8 mouse cellular contexts compared by ENCODE assay signal in the genomic region with DNA sequence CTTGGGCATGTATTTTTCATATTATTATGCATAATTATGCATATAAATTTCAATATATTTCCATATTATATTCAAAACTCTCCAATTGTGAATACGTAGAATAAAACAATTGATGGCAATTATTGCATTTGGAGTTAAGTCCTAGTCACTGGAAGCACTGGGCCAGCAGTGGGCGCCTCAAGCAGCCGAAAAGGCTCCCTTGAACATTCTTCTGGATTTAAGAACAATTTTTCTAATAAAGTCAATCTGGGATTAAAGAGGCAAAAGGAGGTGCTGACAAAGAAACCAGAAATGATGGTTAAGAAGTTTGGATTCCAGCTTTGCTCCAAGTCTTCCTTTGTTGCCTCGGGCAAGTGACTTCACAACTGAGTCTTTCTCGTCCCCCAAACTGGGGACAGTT.
DNase-seq lines count a peak whose midpoint lies in the region; ATAC-seq and TF ChIP-seq lines count a peak whose summit lies in the region.

No protein-coding gene starts in this region.

- no peak overlapping the region for H3K4me3 ChIP-seq in heart, adult 2 months
- H3K4me3 ChIP-seq in heart, embryonic 11.5 days (ENCODE audit: low read depth, low read length), result no peak overlapping the region
- H3K4me3 ChIP-seq in MEL (ENCODE audit: control insufficient read depth in 1 of 2, insufficient read depth in 1 of 2, low read depth in 2 of 2, low read length in 2 of 2), result no peak overlapping the region
- no peak overlapping the region for H3K4me3 ChIP-seq in embryonic facial prominence, embryonic 14.5 days (ENCODE audit: low read depth, low read length)

- H3K9ac ChIP-seq in heart, adult 2 months (ENCODE audit: low read depth, low read length), result no peak overlapping the region
- H3K9ac ChIP-seq in heart, embryonic 11.5 days (ENCODE audit: low read depth, low read length), result no peak overlapping the region
- no peak overlapping the region for H3K9ac ChIP-seq in MEL (ENCODE audit: control insufficient read depth, low read depth, low read length, poor library complexity, severe bottlenecking)
- no peak overlapping the region for H3K9ac ChIP-seq in embryonic facial prominence, embryonic 14.5 days (ENCODE audit: low read depth, low read length)

- no peak overlapping the region for H3K4me2 ChIP-seq in heart, embryonic 11.5 days
- no peak overlapping the region for H3K4me2 ChIP-seq in embryonic facial prominence, embryonic 14.5 days (ENCODE audit: low read depth, low read length)

- no peaks in the 10 kb centered on the region for H3K4me1 ChIP-seq in heart, adult 2 months (ENCODE audit: control insufficient read depth, insufficient read depth, low read length)
- H3K4me1 ChIP-seq in heart, embryonic 11.5 days (ENCODE audit: control insufficient read depth, insufficient read depth, low read length), result no peaks in the 10 kb centered on the region; the same call in 1 of the 2 replicates
- no peaks in the 10 kb centered on the region for H3K4me1 ChIP-seq in MEL (ENCODE audit: control insufficient read depth in 1 of 2, insufficient read depth in 2 of 2, low read length in 2 of 2)
- peaks cover 21% of the 10 kb centered on the region for H3K4me1 ChIP-seq in embryonic facial prominence, embryonic 14.5 days (ENCODE audit: control insufficient read depth, insufficient read depth, low read length)

- TF ChIP-seq EP300 in heart, adult 2 months (IDR thresholded peaks at IDR 0.05; ENCODE audit: insufficient read depth, low read depth, low read length), result no peak
- no peak for TF ChIP-seq EP300 in MEL (IDR thresholded peaks at IDR 0.05; ENCODE audit: low read depth in 1 of 2, low read length in 2 of 2)

- H3K36me3 ChIP-seq in heart, adult 2 months (ENCODE audit: control insufficient read depth, insufficient read depth, low read length), result no peaks in the 10 kb centered on the region
- H3K36me3 ChIP-seq in heart, embryonic 11.5 days (ENCODE audit: control insufficient read depth, insufficient read depth, low read length), result no peaks in the 10 kb centered on the region
- no peaks in the 10 kb centered on the region for H3K36me3 ChIP-seq in MEL (ENCODE audit: control insufficient read depth in 1 of 2, insufficient read depth in 2 of 2, low read length in 2 of 2)
- H3K36me3 ChIP-seq in embryonic facial prominence, embryonic 14.5 days (ENCODE audit: control insufficient read depth, insufficient read depth, low read length), result no peaks in the 10 kb centered on the region

- H3K27ac ChIP-seq in heart, adult 2 months, result peak overlapping the region; percentile 48
- H3K27ac ChIP-seq in heart, embryonic 11.5 days (ENCODE audit: low read depth, low read length), result no peak overlapping the region
- H3K27ac ChIP-seq in MEL (ENCODE audit: control insufficient read depth, low read depth, low read length), result no peak overlapping the region
- peak overlapping the region; percentile 76 for H3K27ac ChIP-seq in embryonic facial prominence, embryonic 14.5 days (replicated peaks; ENCODE audit: low read depth, low read length)

- intact Hi-C loops in heart, adult 2 months (cut with DNase I), result no loop called here

- TF ChIP-seq RAD21 in MEL (IDR thresholded peaks at IDR 0.05; ENCODE audit: low read depth, low read length), result peak; percentile 25

- no peak for ATAC-seq in heart, embryonic 11.5 days (replicated peaks; ENCODE audit: insufficient number of reproducible peaks, low FRiP score, low TSS enrichment)
- no peak for ATAC-seq in embryonic facial prominence, embryonic 14.5 days (ENCODE audit: low read depth)
- no peak for ATAC-seq in inflammation-experienced regulatory T-cells, adult 6 months

- H3K79me2 ChIP-seq in heart, adult 2 months (replicated peaks; ENCODE audit: control insufficient read depth, insufficient read depth, low read length), result no peaks in the 10 kb centered on the region
- H3K79me2 ChIP-seq in MEL (ENCODE audit: control insufficient read depth, insufficient read depth, low read length, poor library complexity), result no peaks in the 10 kb centered on the region

- no peak for TF ChIP-seq POLR2A in heart, adult 2 months (IDR thresholded peaks at IDR 0.05; ENCODE audit: insufficient read depth, low read depth, low read length)
- no peak for TF ChIP-seq POLR2A in MEL (IDR thresholded peaks at IDR 0.05; ENCODE audit: control insufficient read depth in 1 of 2, insufficient read depth in 1 of 2, low read depth in 1 of 2, low read length in 2 of 2, poor library complexity in 1 of 2)

- H3K27me3 ChIP-seq in heart, adult 2 months (ENCODE audit: control insufficient read depth, insufficient read depth, low read length), result no peaks in the 10 kb centered on the region
- H3K27me3 ChIP-seq in heart, embryonic 11.5 days (ENCODE audit: control insufficient read depth, insufficient read depth, low read length), result no peaks in the 10 kb centered on the region
- no peaks in the 10 kb centered on the region for H3K27me3 ChIP-seq in MEL (ENCODE audit: control insufficient read depth in 1 of 2, insufficient read depth in 2 of 2, low read length in 2 of 2)
- H3K27me3 ChIP-seq in embryonic facial prominence, embryonic 14.5 days (replicated peaks; ENCODE audit: control insufficient read depth, insufficient read depth, low read length), result no peaks in the 10 kb centered on the region

- DNase-seq in heart, adult 2 months, result peak in 1 of 2 experiments; percentile 38
- DNase-seq in MEL (ENCODE audit: low read depth, low spot score), result no peak
- peak; percentile 70 for DNase-seq in embryonic facial prominence, embryonic 14.5 days (ENCODE audit: low spot score)
- peak; percentile 61 to 64 for DNase-seq in kidney, postnatal 4 days
- DNase-seq in cerebellum, adult 8-10 months, result no peak
- no peak for DNase-seq in layer of hippocampus, adult 8-10 months (ENCODE audit: low spot score in 2 of 2)

- H3K9me3 ChIP-seq in heart, embryonic 11.5 days (replicated peaks; ENCODE audit: control insufficient read depth, low read length), result no peaks in the 10 kb centered on the region
- H3K9me3 ChIP-seq in MEL (replicated peaks; ENCODE audit: insufficient read depth, low read length), result no peaks in the 10 kb centered on the region
- H3K9me3 ChIP-seq in embryonic facial prominence, embryonic 14.5 days (ENCODE audit: control insufficient read depth, low read length), result no peaks in the 10 kb centered on the region

- 74% methylated on average over 5 of the region's 5 CpGs for WGBS in heart, adult 2 months
- 78% methylated on average over 5 of the region's 5 CpGs for WGBS in heart, embryonic 11.5 days (ENCODE audit: insufficient replicate concordance)
- WGBS in embryonic facial prominence, embryonic 14.5 days, result 47% methylated on average over 5 of the region's 5 CpGs

- TF ChIP-seq CTCF in heart, adult 2 months (IDR thresholded peaks at IDR 0.05), result peak; percentile 69
- peak in 2 of 3 experiments; percentile 9 to 24; a peak in 1 of 6 replicates for TF ChIP-seq CTCF in MEL (IDR thresholded peaks at IDR 0.05 in 2 of 3, conservative IDR thresholded peaks at IDR 0.05 in 1 of 3; ENCODE audit: control insufficient read depth in 1 of 3, insufficient read depth in 1 of 3, low read depth in 2 of 3, low read length in 3 of 3, poor library complexity in 1 of 3, severe bottlenecking in 1 of 3)

TF ChIP-seq in MEL, 35 proteins besides CTCF, POLR2A, EP300 and RAD21:
- peak; percentile 23; the same call in 1 of the 2 replicates for TF ChIP-seq SMC3 (IDR thresholded peaks at IDR 0.05; ENCODE audit: low read depth, low read length)
- no peak for TF ChIP-seq MXI1 (IDR thresholded peaks at IDR 0.05; ENCODE audit: low read depth, low read length)
- TF ChIP-seq POLR2AphosphoS2 (IDR thresholded peaks at IDR 0.05; ENCODE audit: low read length), result no peak

Comparison
In these comparisons a context has a peak if more than half of its experiments do, and no peak if none do; other contexts are left out.
1. H3K27ac ChIP-seq: peak in heart, adult 2 months (single experiment) and embryonic facial prominence, embryonic 14.5 days (single experiment); none in heart, embryonic 11.5 days (single experiment) and MEL (single experiment).
2. DNase-seq: peak in embryonic facial prominence, embryonic 14.5 days (single experiment) and kidney, postnatal 4 days (2 of 2); none in MEL (single experiment), cerebellum, adult 8-10 months (single experiment) and layer of hippocampus, adult 8-10 months (0 of 2).